Mouse (Mus musculus) adrenal gland (tissue): ENCODE measurements around the gene Smr3a.

Source experiments
- intact Hi-C: fragments of 180-260 bp; cut with DNase I; formaldehyde crosslinking; loops from one replicate; pipeline ENCODE4 v1.15.1; 2025
- long read RNA-seq, 2 experiments: library from polyadenylated mRNA; unstranded; transcript quantifications; one replicate each; pipeline ENCODE4 v2.0.0; 2020; ENCODE audit warnings: borderline replicate concordance in 1 of 2; ENCODE audit not compliant: insufficient replicate concordance in 1 of 2

Smr3a gene
- long read RNA-seq, experiment 1 = 0 reads
- long read RNA-seq, experiment 2 = 0 reads

GRCm38 (mm10) chr5:88002249-88002648, at the start of gene Smr3a:
TSS of gene Smr3a (plus strand) at chr5:88002549.
- intact Hi-C loops = no loop called here

GRCm38 (mm10) chr5:87969201-87969600, 33.1 kb upstream of the Smr3a start, which contains the start of the genes 2310003L06Rik and Gm28434:
TSS of gene 2310003L06Rik (plus strand) at chr5:87969459.
TSS of gene Gm28434 (plus strand) at chr5:87969517.
- intact Hi-C loops = no loop called here

- intact Hi-C loops = no loop called here
Observed at GRCm38 (mm10) chr5:87979139-87979538, 23.2 kb upstream of the Smr3a start, which contains the start of gene Cabs1. TSS of gene Cabs1 (plus strand) at chr5:87979439.

GRCm38 (mm10) chr5:87982468-87983214, 19.7 kb upstream of the Smr3a start:
- intact Hi-C loops = no loop called here

- intact Hi-C loops = no loop called here
Observed at GRCm38 (mm10) chr5:88005241-88005640, 2.9 kb downstream of the Smr3a start.
